Mouse (Mus musculus) embryo, embryonic 10.5 days (tissue): ENCODE measurements around the gene Khdc1b.
"Not testable (repeated sequence)": the region's sequence is repeated elsewhere in the genome, so short reads cannot be mapped to it uniquely, and the experiment has no call there.

ENCODE experiments used
- DNase-seq: peaks from one replicate; pipeline ENCODE4 v3.0.0-alpha.2; 2015; ENCODE audit warnings: low spot score

The Khdc1b gene

GRCm38 (mm10) chr1:21383256-21383655, at the start of gene Khdc1b:
Gene Khdc1b (plus strand): TSS chr1:21383556.
- no peak for DNase-seq

GRCm38 (mm10) chr1:21335836-21336235, 47.5 kb upstream of the Khdc1b start:
- no peak for DNase-seq

- no peak for DNase-seq
These were observed 42.6 kb upstream of the Khdc1b start for GRCm38 (mm10) chr1:21340745-21341144.

- peak; percentile 60 for DNase-seq
These were observed 39.1 kb upstream of the Khdc1b start for GRCm38 (mm10) chr1:21344253-21344652.

- not testable (repeated sequence) for DNase-seq
These were observed 38.6 kb upstream of the Khdc1b start for GRCm38 (mm10) chr1:21344752-21345151.

GRCm38 (mm10) chr1:21349341-21349740, 34.0 kb upstream of the Khdc1b start, which contains the start of gene Khdc1a:
Gene Khdc1a (plus strand): TSS chr1:21349641.
- no peak for DNase-seq

- not testable (repeated sequence) for DNase-seq
These were observed 15.3 kb upstream of the Khdc1b start, which contains the start of gene Khdc1c for GRCm38 (mm10) chr1:21368031-21368430. Gene Khdc1c (plus strand): TSS chr1:21368331.

GRCm38 (mm10) chr1:21391138-21391671, 7.8 kb downstream of the Khdc1b start:
- no peak for DNase-seq

- no peak for DNase-seq
These were observed 19.4 kb downstream of the Khdc1b start for GRCm38 (mm10) chr1:21402804-21403203.

GRCm38 (mm10) chr1:21407266-21407665, 23.9 kb downstream of the Khdc1b start:
- DNase-seq = no peak

GRCm38 (mm10) chr1:21411331-21412196, 28.2 kb downstream of the Khdc1b start:
- DNase-seq = peak; percentile 92

- DNase-seq = no peak
These were observed 28.8 kb downstream of the Khdc1b start for GRCm38 (mm10) chr1:21412197-21412555.

- peak; percentile 25 for DNase-seq
These were observed 36.0 kb downstream of the Khdc1b start for GRCm38 (mm10) chr1:21419370-21419769.

- no peak for DNase-seq
These were observed 42.3 kb downstream of the Khdc1b start for GRCm38 (mm10) chr1:21425654-21426053.

- no peak for DNase-seq
These were observed 44.7 kb downstream of the Khdc1b start for GRCm38 (mm10) chr1:21428079-21428478.

- DNase-seq = no peak
These were observed 48.3 kb downstream of the Khdc1b start for GRCm38 (mm10) chr1:21431666-21432065.

GRCm38 (mm10) chr1:21434853-21435252, 51.5 kb downstream of the Khdc1b start:
- no peak for DNase-seq
